Mouse (Mus musculus): Measurements from ENCODE around the gene Ubl5.
"Not testable (repeated sequence)": the region's sequence is repeated elsewhere in the genome, so short reads cannot be mapped to it uniquely, and the experiment has no call there.

Ubl5 gene

GRCm38 (mm10) chr9:20657546-20657945 lies 14.9 kb downstream of the Ubl5 start:
- ATAC-seq (ENCODE audit: low TSS enrichment): no peak

- ATAC-seq (ENCODE audit: low TSS enrichment): peak; percentile 21
These were observed 19.6 kb downstream of the Ubl5 start for GRCm38 (mm10) chr9:20662325-20662724.

DNA sequence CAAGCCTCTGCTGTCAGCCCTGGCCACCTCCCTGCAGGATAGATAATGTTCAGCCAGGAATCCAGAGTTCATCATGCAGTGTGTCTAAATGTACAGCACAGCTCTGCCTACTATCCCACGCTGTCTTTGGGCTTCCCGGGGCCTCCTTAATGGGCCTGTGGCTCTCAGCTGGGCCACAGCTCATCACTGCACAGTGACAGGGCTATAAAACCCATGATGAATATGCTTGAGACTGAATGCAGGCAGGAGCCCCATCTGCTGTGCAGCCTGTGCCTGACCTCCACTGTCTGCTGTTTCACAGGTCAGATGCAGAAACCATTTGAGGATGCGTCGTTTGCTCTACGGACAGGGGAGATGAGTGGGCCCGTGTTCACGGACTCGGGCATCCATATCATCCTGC lies 20.2 kb downstream of the Ubl5 start:
- ATAC-seq (ENCODE audit: low TSS enrichment): no peak

GRCm38 (mm10) chr9:20663956-20664355 lies 21.3 kb downstream of the Ubl5 start:
- peak; percentile 55 for ATAC-seq (ENCODE audit: low TSS enrichment)

GRCm38 (mm10) chr9:20664366-20664765 lies 21.7 kb downstream of the Ubl5 start:
- peak; percentile 21 for ATAC-seq (ENCODE audit: low TSS enrichment)

DNA sequence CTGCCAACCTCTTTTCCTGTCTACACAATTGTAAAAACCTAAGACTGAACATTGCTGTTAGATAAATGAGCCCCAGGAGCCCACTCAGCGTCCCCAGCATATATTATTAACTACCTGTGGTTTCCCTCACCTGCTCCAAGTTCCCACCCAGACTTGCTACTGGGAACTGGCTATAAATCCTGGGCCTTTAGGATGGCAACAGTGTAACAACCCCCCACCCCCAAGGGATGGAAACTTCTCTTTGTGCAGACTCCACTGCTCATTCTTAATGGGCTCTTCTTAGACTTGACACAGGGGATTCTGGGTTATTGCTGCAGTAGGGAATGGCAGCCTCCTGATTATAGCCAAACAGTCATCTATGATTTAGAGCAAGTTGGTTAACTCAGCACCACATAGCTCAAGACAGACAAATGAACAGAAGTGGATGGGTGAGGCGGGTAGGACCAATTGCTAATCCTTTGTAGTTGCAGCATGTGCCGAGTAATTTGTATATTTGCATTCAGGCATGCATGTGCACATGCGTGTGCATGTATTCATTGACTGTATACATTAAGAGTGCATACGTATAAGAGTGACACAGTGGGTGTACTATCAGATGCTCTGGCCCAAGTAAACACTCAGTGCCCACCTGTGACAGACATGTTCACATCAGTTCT lies 22.4 kb downstream of the Ubl5 start:
- ATAC-seq (ENCODE audit: low TSS enrichment): no peak

DNA sequence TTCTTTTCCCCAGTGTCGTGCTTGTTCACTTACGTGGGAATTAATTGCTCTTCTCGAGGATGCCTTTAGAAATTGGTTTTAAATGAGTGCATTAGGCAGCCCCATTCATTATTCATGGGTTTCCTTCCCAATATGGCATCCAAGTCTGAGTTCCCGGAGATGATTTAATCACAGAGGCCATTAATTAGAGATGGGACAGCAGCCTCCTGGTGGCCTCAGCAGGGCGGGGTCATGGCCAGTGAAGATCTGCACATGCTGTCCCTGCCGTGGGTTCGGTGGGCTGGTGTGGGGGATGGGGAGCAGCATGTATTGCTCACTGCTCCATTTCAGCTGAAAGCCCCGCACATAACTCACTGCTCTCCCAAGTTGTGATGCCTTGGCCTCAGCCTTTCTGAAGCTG lies 23.2 kb downstream of the Ubl5 start:
- no peak for ATAC-seq (ENCODE audit: low TSS enrichment)

- no peak for ATAC-seq (ENCODE audit: low TSS enrichment)
These were observed 23.9 kb downstream of the Ubl5 start for GRCm38 (mm10) chr9:20666510-20667034.

DNA sequence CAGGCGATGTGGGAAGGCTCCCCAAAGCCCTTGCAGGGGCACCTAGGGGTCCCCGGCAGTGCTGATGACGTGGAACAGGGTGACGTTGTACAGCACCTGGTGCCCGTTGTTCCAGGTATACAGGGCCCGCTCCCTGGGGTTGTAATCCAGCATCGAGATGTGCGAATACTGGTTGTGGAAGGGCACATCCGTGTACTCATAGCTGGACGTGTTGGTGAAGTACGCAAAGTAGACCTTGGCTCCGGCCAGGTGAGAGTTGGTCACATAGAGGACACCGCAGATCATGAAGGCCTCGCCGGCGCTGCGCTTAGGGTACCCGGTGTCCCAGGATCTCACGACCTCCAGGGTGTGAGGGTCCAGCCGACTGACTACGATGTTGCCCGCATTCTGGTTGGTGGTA lies 25.4 kb downstream of the Ubl5 start:
- ATAC-seq (ENCODE audit: low TSS enrichment): no peak

DNA sequence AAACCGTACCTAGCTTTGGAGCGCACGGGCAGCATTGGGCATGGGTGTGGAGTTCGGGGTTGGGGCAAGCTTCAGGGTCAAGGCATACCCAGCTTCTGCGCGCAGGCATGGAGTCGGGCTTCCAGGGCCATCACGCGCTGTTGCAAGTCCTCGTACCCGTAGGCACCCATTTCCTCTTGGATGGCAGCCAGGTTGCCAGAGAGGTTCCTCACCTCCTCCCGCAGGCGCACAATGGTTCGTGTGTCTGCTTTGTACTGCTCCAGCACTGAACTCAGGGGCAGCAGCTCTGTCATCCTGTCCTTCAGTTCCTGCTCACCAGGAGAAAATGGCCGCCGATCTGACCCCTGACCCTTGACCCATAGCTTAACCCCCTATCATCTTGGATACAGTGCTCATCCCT lies 29.4 kb downstream of the Ubl5 start:
- ATAC-seq (ENCODE audit: low TSS enrichment): no peak

DNA sequence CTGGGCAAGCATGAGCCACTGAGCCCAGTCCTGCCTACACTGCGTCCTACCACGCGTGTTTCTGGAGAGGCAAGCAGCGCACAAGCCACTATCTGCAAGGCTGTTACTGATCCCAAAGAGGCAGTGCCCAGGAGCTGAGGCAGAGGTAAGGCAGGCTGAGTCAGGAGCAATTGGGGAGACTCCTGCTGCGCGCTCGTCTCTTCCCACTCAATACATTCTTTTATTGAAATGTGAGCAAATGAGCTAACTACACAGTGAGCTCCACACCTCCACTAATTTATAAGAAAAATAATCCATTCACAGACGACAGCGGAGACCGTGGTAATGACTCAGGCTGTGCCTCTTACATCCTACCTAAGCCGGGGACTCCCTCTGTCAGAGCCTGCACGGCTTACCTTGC lies 35.2 kb downstream of the Ubl5 start:
- ATAC-seq (ENCODE audit: low TSS enrichment): peak; percentile 62; the same call in 1 of the 2 replicates

DNA sequence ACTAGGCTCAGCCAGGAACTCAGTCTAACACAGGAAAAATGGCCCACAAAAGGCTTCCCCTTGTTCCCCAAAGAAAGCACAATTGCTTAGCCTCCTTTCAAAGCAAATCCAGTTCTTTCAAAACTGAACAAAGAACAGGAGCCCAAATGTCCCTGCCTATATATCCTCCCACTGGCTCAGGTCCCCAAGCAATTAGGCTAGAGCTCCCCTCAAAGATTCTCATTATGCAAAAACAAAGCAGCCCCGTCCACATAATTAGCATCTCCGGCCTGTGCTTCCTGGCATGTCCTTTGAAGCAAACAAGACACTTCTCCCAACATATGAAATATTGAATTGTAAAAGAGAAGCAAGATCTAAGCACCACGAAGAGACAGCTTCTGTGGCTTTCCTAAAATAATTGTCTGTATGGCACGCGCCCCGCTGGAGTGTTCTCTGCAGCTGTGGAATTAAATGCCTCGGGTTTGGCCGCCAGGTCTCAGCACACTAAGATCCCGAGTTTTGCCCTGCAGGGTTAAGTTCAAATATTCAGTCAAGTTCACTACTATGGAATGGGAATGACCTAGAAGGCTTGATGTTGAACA lies 37.8 kb downstream of the Ubl5 start:
- ATAC-seq (ENCODE audit: low TSS enrichment): no peak

- no peak for ATAC-seq (ENCODE audit: low TSS enrichment)
These were observed 39.1 kb downstream of the Ubl5 start for GRCm38 (mm10) chr9:20681546-20682388.

GRCm38 (mm10) chr9:20682389-20682722 lies 39.7 kb downstream of the Ubl5 start:
- ATAC-seq (ENCODE audit: low TSS enrichment): no peak

GRCm38 (mm10) chr9:20685081-20685861 lies 42.6 kb downstream of the Ubl5 start:
- ATAC-seq (ENCODE audit: low TSS enrichment): peak; percentile 71

- ATAC-seq (ENCODE audit: low TSS enrichment): no peak
These were observed 46.7 kb downstream of the Ubl5 start for GRCm38 (mm10) chr9:20689403-20689802.

GRCm38 (mm10) chr9:20689913-20690312 lies 47.2 kb downstream of the Ubl5 start:
- no peak for ATAC-seq (ENCODE audit: low TSS enrichment)

GRCm38 (mm10) chr9:20690449-20690848 lies 47.8 kb downstream of the Ubl5 start:
- ATAC-seq (ENCODE audit: low TSS enrichment): not testable (repeated sequence)

DNA sequence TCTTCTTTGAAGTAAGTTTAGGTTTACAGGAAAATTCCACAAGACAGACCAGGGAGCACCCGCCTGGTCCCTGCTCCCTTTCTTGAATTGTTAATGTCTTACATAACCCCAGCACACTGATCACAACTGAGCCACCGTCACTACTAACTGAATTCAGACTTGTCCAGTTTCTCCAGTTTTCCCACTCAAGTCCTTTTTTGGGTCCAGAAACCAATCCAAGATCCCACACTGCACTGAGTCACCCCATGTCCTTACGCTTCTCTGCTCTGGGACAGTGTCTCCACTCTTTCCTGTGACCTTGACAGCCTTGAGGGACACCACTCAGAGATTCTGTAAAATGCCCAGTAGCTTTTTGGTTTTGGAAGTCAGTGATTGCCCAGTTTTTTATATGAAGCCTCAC lies 50.2 kb downstream of the Ubl5 start:
- ATAC-seq (ENCODE audit: low TSS enrichment): peak; percentile 35; the same call in 1 of the 2 replicates

DNA sequence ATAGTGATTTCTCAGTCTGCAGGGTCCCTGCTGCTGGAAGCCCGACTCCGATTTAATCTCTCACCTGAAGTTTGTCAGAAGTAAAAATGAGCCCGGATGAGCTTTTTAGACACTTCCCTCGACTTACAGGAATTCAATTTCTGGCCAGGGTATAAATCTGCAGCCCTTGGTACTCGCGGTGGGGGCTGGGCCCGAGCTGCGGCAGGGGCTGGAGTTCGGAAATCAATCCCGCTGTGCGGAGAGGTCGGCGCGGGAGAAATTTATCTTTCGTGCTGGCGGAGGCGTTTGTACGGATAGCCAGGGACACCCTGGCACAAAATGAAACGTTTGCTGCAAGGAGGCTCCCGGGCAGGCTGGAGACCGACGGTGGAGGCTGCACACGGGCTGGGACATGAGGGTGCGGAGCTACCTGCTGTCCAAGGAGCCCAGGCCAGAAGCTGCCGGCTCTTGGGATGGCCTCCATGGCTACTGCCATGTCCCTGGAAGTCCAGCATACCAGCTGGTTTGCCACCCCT lies 52.1 kb downstream of the Ubl5 start:
- ATAC-seq (ENCODE audit: low TSS enrichment): peak; percentile 7; the same call in 1 of the 2 replicates

DNA sequence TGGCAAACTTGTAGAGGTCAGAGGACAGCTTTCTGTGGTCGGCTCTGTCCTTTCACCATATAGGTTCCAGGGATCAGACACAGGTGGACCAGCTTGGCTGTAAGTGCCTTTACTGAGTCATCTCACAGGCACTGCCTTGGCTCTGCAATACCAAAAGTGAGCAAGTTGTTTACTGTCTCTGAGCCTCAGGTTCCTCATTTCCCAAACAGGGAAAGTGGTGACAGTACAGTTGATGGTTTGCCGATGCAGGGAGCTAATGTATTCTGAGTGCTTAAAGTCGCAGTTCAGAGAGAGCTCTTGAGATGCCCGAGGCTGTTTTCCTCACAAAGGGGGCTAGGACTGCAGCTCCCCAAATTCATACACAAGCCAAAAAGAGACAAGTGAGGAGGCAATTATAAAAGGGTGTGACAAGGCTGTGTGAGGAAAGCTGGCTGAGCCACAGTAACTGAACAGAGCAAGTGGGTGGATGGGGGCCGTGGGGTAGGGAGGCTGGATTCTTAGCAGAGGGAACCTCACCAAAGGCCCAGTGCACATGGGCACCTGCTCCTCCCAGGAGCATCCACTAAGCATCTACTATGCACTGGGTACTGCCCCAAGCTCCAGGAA lies 53.5 kb downstream of the Ubl5 start:
- peak; percentile 49 for ATAC-seq (ENCODE audit: low TSS enrichment)

All from frontal cortex, adult (tissue).